Mouse (Mus musculus) left cerebral cortex, adult 8-10 months (tissue): ENCODE measurements at regions not wholly inside any gene's neighbourhood (a gene's known extent, or its start where the extent isn't known, plus 50 kb on each side); places are given as distances from the start of the nearest gene placed in this dataset.

ENCODE experiments used
- DNase-seq, 2 experiments: peaks; one replicate each; pipeline ENCODE4 v3.0.0; 2022; ENCODE audit warnings: low spot score in 2 of 2

DNA sequence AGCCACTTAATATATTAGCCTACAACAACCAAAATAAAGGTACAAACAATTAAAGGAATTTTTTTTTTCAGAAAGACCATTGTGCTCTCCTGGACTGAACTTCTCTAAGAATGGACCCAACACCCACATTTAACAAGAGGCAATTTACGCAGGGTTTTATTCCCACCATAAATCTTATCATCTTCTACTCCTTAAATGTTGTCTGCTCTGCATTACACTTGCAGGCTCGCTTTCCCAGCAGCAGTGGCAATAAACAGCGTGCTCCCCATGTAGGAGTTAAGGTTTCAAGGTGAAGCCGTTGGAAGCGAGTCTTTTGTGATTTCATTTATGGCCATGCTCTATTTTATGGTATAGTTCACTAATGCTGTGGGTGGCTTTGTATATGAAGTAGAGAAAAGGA lies 76.0 kb upstream of the Nhs start:
- DNase-seq = no peak

DNA sequence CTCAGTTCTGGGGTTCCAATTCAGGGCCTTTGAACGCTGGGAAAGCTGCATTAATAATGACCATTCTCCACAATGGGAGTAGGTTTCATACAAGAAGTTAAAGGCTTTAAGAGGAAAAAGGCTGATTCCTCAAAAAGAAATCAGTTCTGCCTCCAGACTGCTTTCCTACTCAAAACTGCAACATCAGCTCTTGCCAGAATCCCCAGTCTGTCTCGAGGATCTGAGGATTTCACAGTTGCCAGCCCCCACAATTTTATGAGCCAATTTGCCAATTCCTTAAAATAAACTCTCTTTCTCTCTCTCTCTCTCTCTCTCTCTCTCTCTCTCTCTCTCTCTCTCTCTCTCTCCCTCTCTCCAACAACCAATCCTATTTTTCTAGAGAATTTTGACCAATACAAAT lies 51.3 kb upstream of the Nhs start:
- DNase-seq = no peak
